13 mouse cellular contexts compared by ENCODE assay signal in the genomic region with DNA sequence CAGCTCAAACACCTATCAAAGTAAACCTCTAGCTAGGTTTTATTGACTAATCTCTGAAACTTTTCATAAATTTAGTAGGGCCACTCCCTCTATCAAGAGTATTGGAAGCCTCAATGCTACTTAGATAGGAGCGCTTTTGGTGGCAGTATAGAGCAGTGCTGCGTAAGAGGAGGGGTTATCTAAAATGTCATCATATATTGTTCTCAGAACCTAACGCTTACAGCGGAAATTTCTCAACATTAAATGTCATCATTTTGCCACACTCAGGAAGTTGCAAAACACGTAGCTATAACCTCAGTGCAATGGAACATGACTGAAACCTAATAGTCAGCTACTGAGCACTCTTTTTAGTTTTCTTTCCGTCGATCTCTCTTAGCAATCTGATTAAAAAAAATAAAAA.
DNase-seq lines count a peak whose midpoint lies in the region; ATAC-seq lines count a peak whose summit lies in the region.
"Had no signal": no experiment of that assay in that cellular context is flagged by ENCODE, and none has a peak within 500 bp of the region (broad histone marks: within the 10 kb centered on the region; RNA-seq: fewer than 3 reads in every experiment).

No protein-coding gene starts in this region.

- peak overlapping the region; percentile 83 for H3K27ac ChIP-seq in macrophage
- no peak overlapping the region for H3K27ac ChIP-seq in midbrain, embryonic 11.5 days (ENCODE audit: low read depth, low read length)
- H3K27ac ChIP-seq in midbrain, embryonic 16.5 days (ENCODE audit: low read length), result no peak overlapping the region
- H3K27ac ChIP-seq: embryonic facial prominence, embryonic 15.5 days; heart, embryonic 13.5 days; hindbrain, embryonic 12.5 days had no signal

- peak; percentile 46 for DNase-seq in thymus, postnatal 0 days (ENCODE audit: low spot score)
- DNase-seq in thymus, postnatal 4 days, result no peak
- DNase-seq in gonadal fat pad, adult 2 months (ENCODE audit: low read depth), result peak; percentile 59
- no peak for DNase-seq in midbrain, embryonic 11.5 days (ENCODE audit: low spot score, missing footprints)
- no peak for DNase-seq in heart, adult 8-10 months (ENCODE audit: low spot score)
- DNase-seq: adrenal gland, postnatal 25 days; kidney, adult 18-20 months had no signal

- WGBS in macrophage (ENCODE audit: missing documents), result 1% methylated on average over 7 of the region's 7 CpGs
- 93% methylated on average over 7 of the region's 7 CpGs for WGBS in midbrain, embryonic 11.5 days
- WGBS in midbrain, embryonic 16.5 days, result 93% methylated on average over 7 of the region's 7 CpGs

- H3K4me1 ChIP-seq in midbrain, embryonic 11.5 days (ENCODE audit: control insufficient read depth, insufficient read depth, low read length), result no peaks in the 10 kb centered on the region
- H3K4me1 ChIP-seq in midbrain, embryonic 16.5 days (ENCODE audit: control insufficient read depth, insufficient read depth, low read length), result no peaks in the 10 kb centered on the region
- H3K4me1 ChIP-seq: embryonic facial prominence, embryonic 15.5 days; hindbrain, embryonic 12.5 days had no signal

- ATAC-seq in midbrain, embryonic 11.5 days (ENCODE audit: low FRiP score), result no peak
- ATAC-seq in midbrain, embryonic 16.5 days, result no peak
- ATAC-seq: forebrain, embryonic 14.5 days had no signal

- no peaks in the 10 kb centered on the region for H3K9me3 ChIP-seq in midbrain, embryonic 11.5 days (ENCODE audit: control insufficient read depth, low read length)
- no peaks in the 10 kb centered on the region for H3K9me3 ChIP-seq in midbrain, embryonic 16.5 days (replicated peaks; ENCODE audit: control insufficient read depth, low read length, poor library complexity, severe bottlenecking)
- H3K9me3 ChIP-seq: embryonic facial prominence, embryonic 15.5 days; heart, embryonic 13.5 days; hindbrain, embryonic 12.5 days had no signal

- H3K4me2 ChIP-seq in midbrain, embryonic 11.5 days, result no peak overlapping the region
- no peak overlapping the region for H3K4me2 ChIP-seq in midbrain, embryonic 16.5 days (ENCODE audit: low read length)
- H3K4me2 ChIP-seq: embryonic facial prominence, embryonic 15.5 days; heart, embryonic 13.5 days; hindbrain, embryonic 12.5 days had no signal

- H3K36me3 ChIP-seq in macrophage (ENCODE audit: inconsistent target), result peaks cover 6% of the 10 kb centered on the region; the same call in 1 of the 2 replicates
- no peaks in the 10 kb centered on the region for H3K36me3 ChIP-seq in midbrain, embryonic 11.5 days (ENCODE audit: control insufficient read depth, insufficient read depth, low read length)
- no peaks in the 10 kb centered on the region for H3K36me3 ChIP-seq in midbrain, embryonic 16.5 days (ENCODE audit: control insufficient read depth, insufficient read depth, low read length)
- H3K36me3 ChIP-seq: embryonic facial prominence, embryonic 15.5 days; heart, embryonic 13.5 days; hindbrain, embryonic 12.5 days had no signal

- no peak overlapping the region for H3K9ac ChIP-seq in midbrain, embryonic 11.5 days (ENCODE audit: low read length)
- H3K9ac ChIP-seq in midbrain, embryonic 16.5 days (ENCODE audit: low read depth, low read length), result no peak overlapping the region
- H3K9ac ChIP-seq: embryonic facial prominence, embryonic 15.5 days; heart, embryonic 13.5 days; hindbrain, embryonic 12.5 days had no signal

- H3K27me3 ChIP-seq in midbrain, embryonic 11.5 days (ENCODE audit: control insufficient read depth, insufficient read depth, low read length), result no peaks in the 10 kb centered on the region
- no peaks in the 10 kb centered on the region for H3K27me3 ChIP-seq in midbrain, embryonic 16.5 days (ENCODE audit: control insufficient read depth, insufficient read depth, low read depth, low read length)
- H3K27me3 ChIP-seq: embryonic facial prominence, embryonic 15.5 days; heart, embryonic 13.5 days; hindbrain, embryonic 12.5 days had no signal

- no peaks in the 10 kb centered on the region for H3K79me2 ChIP-seq in macrophage (ENCODE audit: inconsistent target)

- no peak overlapping the region for H3K4me3 ChIP-seq in macrophage (ENCODE audit: inconsistent target)
- H3K4me3 ChIP-seq in midbrain, embryonic 11.5 days (ENCODE audit: low read depth, low read length), result no peak overlapping the region
- no peak overlapping the region for H3K4me3 ChIP-seq in midbrain, embryonic 16.5 days (ENCODE audit: low read depth, low read length)
- H3K4me3 ChIP-seq: embryonic facial prominence, embryonic 15.5 days; heart, embryonic 13.5 days; hindbrain, embryonic 12.5 days had no signal

Comparison
In these comparisons a context has a peak if more than half of its experiments do, and no peak if none do; other contexts are left out.
1. DNase-seq: peak in thymus, postnatal 0 days (single experiment) and gonadal fat pad, adult 2 months (single experiment); none in thymus, postnatal 4 days (single experiment), midbrain, embryonic 11.5 days (single experiment) and heart, adult 8-10 months (single experiment).